Mouse (Mus musculus): ENCODE data around the gene Tedc2. TPM values are rescaled to one million over a fixed set of nuclear protein-coding genes. Genes with fewer than 3 reads are reported as not detected.

The Tedc2 gene
- polyA plus RNA-seq, 1 experiment, result 24.5 TPM

DNA sequence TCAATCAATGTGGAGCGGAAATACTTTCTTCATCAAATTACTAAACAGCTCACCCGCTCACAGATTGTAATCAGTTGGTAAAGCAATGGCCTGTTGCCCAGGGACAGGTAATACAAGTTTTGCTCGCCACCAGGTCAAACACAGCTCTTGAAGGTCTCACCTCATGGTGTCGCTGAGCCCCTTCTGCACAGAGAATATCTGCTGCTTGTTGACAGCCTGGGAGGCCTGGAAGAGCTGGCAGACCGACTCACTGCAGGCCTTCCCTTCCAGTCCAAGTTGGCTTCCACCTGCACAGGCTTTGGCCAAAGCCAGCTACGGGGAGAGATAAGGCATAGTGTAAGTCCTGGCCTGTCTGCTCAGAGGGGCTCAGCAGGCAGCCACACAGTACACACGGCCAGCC lies 16.3 kb upstream of the Tedc2 start:
- Histone ChIP-seq H3K4me3 (ENCODE audit: low read depth, low read length) (no peak overlapping the region), H3K27me3 (ENCODE audit: control insufficient read depth, insufficient read depth, low read length, poor library complexity, severe bottlenecking) (no peaks in the 10 kb centered on the region), H3K9me3 (replicated peaks; ENCODE audit: control insufficient read depth, insufficient read depth, low read length, poor library complexity, severe bottlenecking) (no peaks in the 10 kb centered on the region), H3K27ac (ENCODE audit: insufficient read depth, low read length) (no peak overlapping the region), H3K9ac (ENCODE audit: low read depth, poor library complexity, severe bottlenecking) (no peak overlapping the region), H3K4me1 (ENCODE audit: control insufficient read depth, insufficient read depth, low read length) (no peaks in the 10 kb centered on the region), H3K36me3 (ENCODE audit: control insufficient read depth, insufficient read depth, low read length, poor library complexity, severe bottlenecking) (peaks cover 92% of the 10 kb centered on the region)
- no peak for TF ChIP-seq EP300 (IDR thresholded peaks at IDR 0.05; ENCODE audit: insufficient read depth, low read depth, low read length)
- no peak for TF ChIP-seq CTCF (IDR thresholded peaks at IDR 0.05; ENCODE audit: low read depth, low read length)
- TF ChIP-seq POLR2A (IDR thresholded peaks at IDR 0.05; ENCODE audit: insufficient read depth, low read length), result no peak

DNA sequence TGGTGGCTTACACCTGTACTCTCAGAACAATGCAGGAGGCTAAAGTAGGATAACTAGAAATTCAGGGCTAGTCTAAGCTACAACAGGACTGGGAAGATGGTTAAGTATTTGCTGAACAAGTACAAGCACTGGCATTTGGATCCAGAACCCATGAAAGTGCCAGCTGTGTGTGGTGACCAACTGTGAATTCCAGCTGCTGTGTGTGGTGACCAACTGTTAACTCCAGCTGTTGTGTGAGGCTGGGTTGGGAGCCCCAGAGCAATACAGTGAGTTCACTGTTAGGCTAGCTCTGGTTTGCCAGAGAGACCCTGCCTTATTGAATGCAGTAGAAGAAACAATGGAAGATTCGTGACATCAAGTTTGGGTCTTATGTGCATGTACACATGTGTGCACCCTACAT lies 15.8 kb upstream of the Tedc2 start:
- no peaks in the 10 kb centered on the region for H3K27me3 ChIP-seq (ENCODE audit: control insufficient read depth, insufficient read depth, low read length, poor library complexity, severe bottlenecking)
- no peak overlapping the region for H3K27ac ChIP-seq (ENCODE audit: insufficient read depth, low read length)
- H3K9me3 ChIP-seq (replicated peaks; ENCODE audit: control insufficient read depth, insufficient read depth, low read length, poor library complexity, severe bottlenecking), result no peaks in the 10 kb centered on the region
- no peak overlapping the region for H3K9ac ChIP-seq (ENCODE audit: low read depth, poor library complexity, severe bottlenecking)
- no peaks in the 10 kb centered on the region for H3K4me1 ChIP-seq (ENCODE audit: control insufficient read depth, insufficient read depth, low read length)
- peaks cover 92% of the 10 kb centered on the region for H3K36me3 ChIP-seq (ENCODE audit: control insufficient read depth, insufficient read depth, low read length, poor library complexity, severe bottlenecking)
- H3K4me3 ChIP-seq (ENCODE audit: low read depth, low read length), result no peak overlapping the region
- no peak for TF ChIP-seq EP300 (IDR thresholded peaks at IDR 0.05; ENCODE audit: insufficient read depth, low read depth, low read length)
- no peak for TF ChIP-seq POLR2A (IDR thresholded peaks at IDR 0.05; ENCODE audit: insufficient read depth, low read length)
- no peak for TF ChIP-seq CTCF (IDR thresholded peaks at IDR 0.05; ENCODE audit: low read depth, low read length)

DNA sequence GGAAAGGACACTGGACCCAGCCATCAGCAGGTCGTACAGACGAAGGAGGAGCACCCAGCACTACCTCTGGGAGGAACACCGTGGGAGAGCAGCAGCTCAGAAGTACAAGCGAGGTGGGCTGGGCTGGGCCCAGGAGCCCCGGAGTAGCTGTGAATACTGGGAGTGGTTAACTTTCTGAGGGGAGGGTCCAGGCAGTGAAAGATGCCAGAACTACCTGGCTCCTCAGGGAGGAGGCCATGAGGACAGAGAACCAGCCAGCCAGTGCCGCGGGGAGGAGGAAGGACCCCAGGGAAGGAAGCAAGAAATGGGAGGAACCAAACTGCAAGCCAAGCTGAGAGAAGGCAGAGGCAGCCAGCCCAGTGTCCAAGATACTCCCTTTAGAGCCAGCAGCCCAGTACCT lies 7.3 kb upstream of the Tedc2 start:
- Histone ChIP-seq H3K27ac (ENCODE audit: insufficient read depth, low read length) (no peak overlapping the region), H3K36me3 (ENCODE audit: control insufficient read depth, insufficient read depth, low read length, poor library complexity, severe bottlenecking) (peaks cover 80% of the 10 kb centered on the region), H3K4me1 (ENCODE audit: control insufficient read depth, insufficient read depth, low read length) (no peaks in the 10 kb centered on the region), H3K9me3 (replicated peaks; ENCODE audit: control insufficient read depth, insufficient read depth, low read length, poor library complexity, severe bottlenecking) (no peaks in the 10 kb centered on the region), H3K27me3 (ENCODE audit: control insufficient read depth, insufficient read depth, low read length, poor library complexity, severe bottlenecking) (no peaks in the 10 kb centered on the region), H3K9ac (ENCODE audit: low read depth, poor library complexity, severe bottlenecking) (no peak overlapping the region), H3K4me3 (ENCODE audit: low read depth, low read length) (no peak overlapping the region)
- no peak for TF ChIP-seq CTCF (IDR thresholded peaks at IDR 0.05; ENCODE audit: low read depth, low read length)
- no peak for TF ChIP-seq EP300 (IDR thresholded peaks at IDR 0.05; ENCODE audit: insufficient read depth, low read depth, low read length)
- TF ChIP-seq POLR2A (IDR thresholded peaks at IDR 0.05; ENCODE audit: insufficient read depth, low read length), result no peak

DNA sequence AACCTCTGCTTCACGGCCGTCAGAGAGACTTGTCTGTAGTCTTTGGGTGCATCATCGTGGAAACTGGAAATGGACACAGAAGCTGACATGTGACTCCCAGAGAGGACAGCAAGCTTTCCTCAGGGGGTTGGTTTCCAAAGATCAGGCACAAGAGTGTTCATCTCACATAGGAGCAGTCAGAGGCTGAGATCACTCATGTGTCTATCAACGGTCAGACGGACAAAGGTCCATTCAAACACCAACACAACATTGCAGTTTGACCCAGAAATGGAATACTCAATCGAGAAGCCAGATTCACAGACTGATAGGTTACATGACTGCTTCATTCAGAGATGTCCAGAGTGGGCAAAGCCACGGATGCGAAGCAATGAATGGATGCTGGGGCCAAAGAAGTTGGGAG lies 6.1 kb upstream of the Tedc2 start:
- Histone ChIP-seq H3K4me1 (ENCODE audit: control insufficient read depth, insufficient read depth, low read length) (no peaks in the 10 kb centered on the region), H3K4me3 (ENCODE audit: low read depth, low read length) (no peak overlapping the region), H3K9ac (ENCODE audit: low read depth, poor library complexity, severe bottlenecking) (no peak overlapping the region), H3K9me3 (replicated peaks; ENCODE audit: control insufficient read depth, insufficient read depth, low read length, poor library complexity, severe bottlenecking) (no peaks in the 10 kb centered on the region), H3K27me3 (ENCODE audit: control insufficient read depth, insufficient read depth, low read length, poor library complexity, severe bottlenecking) (no peaks in the 10 kb centered on the region), H3K36me3 (ENCODE audit: control insufficient read depth, insufficient read depth, low read length, poor library complexity, severe bottlenecking) (peaks cover 73% of the 10 kb centered on the region), H3K27ac (ENCODE audit: insufficient read depth, low read length) (no peak overlapping the region)
- no peak for TF ChIP-seq CTCF (IDR thresholded peaks at IDR 0.05; ENCODE audit: low read depth, low read length)

DNA sequence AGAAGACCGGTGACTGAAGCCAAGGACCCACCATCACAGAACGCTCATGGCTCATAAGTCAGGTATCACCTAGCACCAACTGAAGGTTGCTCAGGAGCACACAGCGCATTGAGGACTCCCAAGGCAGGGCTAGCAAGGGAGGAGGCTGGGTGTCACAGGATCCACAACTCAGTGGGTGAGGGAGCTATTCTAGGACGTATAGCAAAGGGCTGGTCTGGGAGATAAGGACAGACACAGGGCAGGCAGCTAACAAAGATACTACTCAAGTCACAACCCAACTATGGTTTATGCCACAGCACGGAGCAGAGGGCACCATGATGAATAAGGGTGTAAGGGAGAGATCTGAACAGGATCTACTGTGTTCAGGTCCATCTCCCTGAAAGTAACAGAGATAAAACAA lies 5.2 kb upstream of the Tedc2 start:
- peaks cover 64% of the 10 kb centered on the region for H3K36me3 ChIP-seq (ENCODE audit: control insufficient read depth, insufficient read depth, low read length, poor library complexity, severe bottlenecking)
- no peaks in the 10 kb centered on the region for H3K9me3 ChIP-seq (replicated peaks; ENCODE audit: control insufficient read depth, insufficient read depth, low read length, poor library complexity, severe bottlenecking)
- no peak overlapping the region for H3K27ac ChIP-seq (ENCODE audit: insufficient read depth, low read length)
- H3K27me3 ChIP-seq (ENCODE audit: control insufficient read depth, insufficient read depth, low read length, poor library complexity, severe bottlenecking), result no peaks in the 10 kb centered on the region
- H3K9ac ChIP-seq (ENCODE audit: low read depth, poor library complexity, severe bottlenecking), result no peak overlapping the region
- H3K4me1 ChIP-seq (ENCODE audit: control insufficient read depth, insufficient read depth, low read length), result peaks cover 2% of the 10 kb centered on the region
- no peak overlapping the region for H3K4me3 ChIP-seq (ENCODE audit: low read depth, low read length)
- TF ChIP-seq CTCF (IDR thresholded peaks at IDR 0.05; ENCODE audit: low read depth, low read length) (no peak), POLR2A (IDR thresholded peaks at IDR 0.05; ENCODE audit: insufficient read depth, low read length) (no peak), EP300 (IDR thresholded peaks at IDR 0.05; ENCODE audit: insufficient read depth, low read depth, low read length) (no peak)

DNA sequence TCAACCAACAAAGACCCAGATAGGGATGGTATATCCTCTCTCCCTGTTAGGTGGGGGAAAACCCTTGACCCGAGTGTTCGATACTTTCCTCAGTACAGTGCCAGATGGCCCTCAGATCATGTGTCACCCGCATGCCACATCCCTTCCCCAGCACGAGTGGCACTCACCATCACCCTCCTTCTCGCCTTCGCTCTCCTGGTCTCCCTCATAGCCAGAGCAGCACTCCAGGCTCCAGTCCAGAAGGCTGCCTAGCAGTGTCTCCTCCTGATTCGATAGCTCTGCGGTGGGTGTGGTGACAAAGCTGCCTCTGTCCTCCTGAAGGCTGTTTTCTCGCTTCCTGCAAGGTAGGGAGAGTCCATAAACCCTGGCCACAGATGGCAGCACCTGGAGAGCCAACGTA lies 4.1 kb upstream of the Tedc2 start:
- TF ChIP-seq EP300 (IDR thresholded peaks at IDR 0.05; ENCODE audit: insufficient read depth, low read depth, low read length) (no peak), CTCF (IDR thresholded peaks at IDR 0.05; ENCODE audit: low read depth, low read length) (no peak), POLR2A (IDR thresholded peaks at IDR 0.05; ENCODE audit: insufficient read depth, low read length) (no peak)
- H3K27ac ChIP-seq (ENCODE audit: insufficient read depth, low read length), result no peak overlapping the region
- no peaks in the 10 kb centered on the region for H3K27me3 ChIP-seq (ENCODE audit: control insufficient read depth, insufficient read depth, low read length, poor library complexity, severe bottlenecking)
- H3K9ac ChIP-seq (ENCODE audit: low read depth, poor library complexity, severe bottlenecking), result no peak overlapping the region
- no peaks in the 10 kb centered on the region for H3K9me3 ChIP-seq (replicated peaks; ENCODE audit: control insufficient read depth, insufficient read depth, low read length, poor library complexity, severe bottlenecking)
- no peak overlapping the region for H3K4me3 ChIP-seq (ENCODE audit: low read depth, low read length)
- H3K4me1 ChIP-seq (ENCODE audit: control insufficient read depth, insufficient read depth, low read length), result peaks cover 2% of the 10 kb centered on the region
- H3K36me3 ChIP-seq (ENCODE audit: control insufficient read depth, insufficient read depth, low read length, poor library complexity, severe bottlenecking), result peaks cover 54% of the 10 kb centered on the region
